Mouse (Mus musculus) WW6 (cell line): ENCODE results near the gene Dglucy.

Experiments used
- DNase-seq: peaks from one replicate; pipeline ENCODE4 v3.0.0-alpha.2; 2013; ENCODE audit warnings: low read depth, low spot score

Gene Dglucy

DNA sequence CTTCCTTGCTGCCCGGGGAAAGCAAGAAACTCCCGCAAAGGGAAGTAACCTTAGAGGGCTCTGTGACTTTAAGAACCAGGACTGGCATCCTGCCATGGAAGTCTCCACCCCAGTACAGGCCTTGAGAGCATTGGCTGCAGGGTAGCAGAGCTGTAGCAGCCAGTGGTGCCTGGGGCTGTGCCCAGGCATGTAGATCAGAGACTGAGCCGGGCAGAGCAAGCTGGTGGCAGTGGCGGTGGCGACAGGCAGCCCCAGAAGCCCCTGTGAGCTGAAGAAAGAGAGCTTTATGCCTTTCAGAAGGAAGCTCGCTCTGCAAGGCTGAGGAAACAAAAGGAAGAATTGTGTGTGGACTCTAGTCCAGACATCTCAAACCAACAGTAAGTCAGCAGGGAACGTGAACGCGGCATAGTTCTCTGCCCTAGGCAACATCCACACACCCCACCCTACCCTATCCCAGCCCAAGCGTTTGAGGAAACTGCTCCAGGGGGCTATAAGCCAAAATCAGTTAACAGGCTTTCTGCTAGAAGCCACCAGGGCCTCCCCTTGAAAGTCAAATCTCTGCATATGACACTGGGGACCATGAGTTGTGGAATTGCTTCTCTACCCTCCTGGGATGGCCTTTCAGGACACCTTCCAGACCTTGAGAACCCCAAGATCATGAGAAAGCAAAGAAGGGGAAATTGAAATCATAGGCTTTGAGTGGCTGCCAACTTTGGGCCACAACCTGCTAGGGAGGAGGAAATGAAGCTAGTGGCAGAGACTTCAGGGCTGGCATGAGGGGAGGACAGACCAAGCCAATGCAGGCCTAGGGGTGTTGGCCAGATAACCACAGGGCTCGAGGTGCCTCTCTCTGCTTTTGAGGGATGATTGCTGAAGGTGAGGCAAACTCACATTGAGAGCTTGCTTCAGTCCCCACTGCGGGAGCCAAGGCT lies at the start of gene Dglucy:
Dglucy (plus strand) TSS at position 124 of the 932 bp plus-strand sequence.
- no peak for DNase-seq

DNA sequence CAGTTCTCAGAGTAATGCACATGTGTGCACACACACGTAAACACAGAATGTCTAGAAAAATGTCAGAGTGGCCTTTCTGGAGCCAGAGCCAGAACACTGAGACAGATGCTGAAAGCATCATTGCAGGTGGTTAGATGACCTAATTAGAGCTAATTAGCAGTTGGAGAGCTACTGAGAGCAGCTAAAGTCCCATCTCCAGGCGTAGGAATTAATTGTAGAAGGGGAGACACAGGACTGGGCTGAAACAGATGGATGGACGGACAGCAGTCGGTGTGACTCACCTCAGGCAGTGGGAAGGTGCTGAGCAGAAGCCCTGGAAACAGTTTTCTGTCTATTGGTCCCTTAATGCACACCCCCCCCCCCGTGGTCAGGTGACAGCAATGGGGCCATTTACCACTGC lies 43.7 kb upstream of the Dglucy start:
- DNase-seq, result no peak

DNA sequence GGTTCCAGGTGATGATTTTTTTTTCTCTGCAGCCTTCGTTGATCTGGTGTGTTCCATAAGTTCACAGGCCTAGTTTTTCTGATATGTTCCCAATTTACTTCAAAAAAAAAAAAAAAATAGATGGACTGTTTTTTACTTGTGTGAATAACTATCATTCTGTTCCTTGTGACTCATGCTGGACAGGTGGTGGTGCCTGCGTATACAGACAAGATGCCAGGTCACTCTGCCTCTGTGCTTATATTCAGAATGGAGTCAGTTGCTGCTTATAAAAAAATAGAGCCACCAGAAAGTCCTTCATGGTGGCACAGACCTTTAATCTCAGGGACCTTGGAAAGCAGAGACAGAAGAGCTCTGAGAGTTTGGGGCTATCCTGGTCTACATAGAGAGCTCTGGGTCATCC lies 43.3 kb upstream of the Dglucy start:
- DNase-seq, result no peak

DNA sequence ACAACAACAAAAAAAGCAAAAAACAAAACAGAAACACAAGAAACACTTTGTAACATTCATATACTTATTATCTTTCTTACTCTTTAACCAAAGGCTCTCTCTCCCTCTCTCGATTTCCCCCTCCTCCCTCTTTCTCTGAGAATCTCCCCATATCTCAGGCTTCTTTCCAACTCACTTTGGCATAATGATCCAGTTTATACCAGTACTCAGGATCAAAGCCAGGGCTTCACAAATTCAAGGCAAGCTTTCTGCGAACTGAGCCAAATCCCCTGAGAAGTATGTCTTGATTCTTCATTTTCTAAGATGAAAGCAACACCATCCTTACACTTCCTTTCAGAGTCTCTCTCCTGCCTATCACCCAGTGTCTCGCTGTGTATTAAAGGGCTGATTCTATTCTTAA lies 40.4 kb upstream of the Dglucy start:
- no peak for DNase-seq

DNA sequence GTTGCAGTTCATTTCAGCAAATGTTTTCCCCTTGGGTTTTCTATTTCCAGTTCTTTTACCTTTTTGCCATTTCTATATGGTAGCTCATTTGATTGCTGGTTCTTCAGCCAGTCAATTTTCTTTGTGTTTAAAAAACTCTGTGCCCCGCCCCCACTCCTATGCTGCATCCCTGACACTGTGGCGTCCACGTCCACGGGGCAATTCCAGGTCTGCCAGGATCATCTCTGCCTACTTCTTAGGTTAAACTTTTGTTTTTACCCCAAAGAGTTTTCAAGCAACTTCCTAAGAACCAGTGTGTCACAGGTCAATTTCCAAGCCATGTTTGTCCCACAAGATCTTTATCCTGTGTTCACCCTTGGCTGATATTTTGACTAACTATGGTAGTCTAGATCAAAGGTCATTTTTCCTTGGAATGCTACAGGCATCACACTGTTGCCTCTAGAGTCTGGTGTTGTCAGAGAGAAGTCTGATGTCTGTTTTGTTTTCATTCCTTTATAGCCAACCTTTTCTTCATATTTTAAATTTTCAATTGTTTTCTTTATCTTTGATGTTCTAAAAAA lies 39.8 kb upstream of the Dglucy start:
- no peak for DNase-seq

DNA sequence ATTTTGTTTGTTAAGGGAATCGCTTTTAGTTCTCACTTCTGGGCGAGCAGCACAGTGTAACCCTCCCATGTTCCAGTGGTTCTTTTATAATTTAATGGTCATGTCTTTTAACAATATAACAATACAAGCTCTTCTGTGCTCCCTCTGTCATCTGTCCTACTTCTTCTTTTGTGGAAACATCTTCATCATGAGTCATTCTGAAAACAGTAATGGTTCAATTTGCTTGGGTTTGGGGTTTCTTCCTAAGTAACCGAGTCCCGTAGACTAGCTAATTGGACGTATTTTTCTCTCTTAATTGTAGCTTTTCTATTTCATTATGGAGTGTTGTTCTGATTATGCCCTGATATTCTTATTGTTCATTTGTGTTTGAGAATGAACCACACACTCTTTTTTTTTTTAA lies 38.5 kb upstream of the Dglucy start:
- DNase-seq, result no peak

DNA sequence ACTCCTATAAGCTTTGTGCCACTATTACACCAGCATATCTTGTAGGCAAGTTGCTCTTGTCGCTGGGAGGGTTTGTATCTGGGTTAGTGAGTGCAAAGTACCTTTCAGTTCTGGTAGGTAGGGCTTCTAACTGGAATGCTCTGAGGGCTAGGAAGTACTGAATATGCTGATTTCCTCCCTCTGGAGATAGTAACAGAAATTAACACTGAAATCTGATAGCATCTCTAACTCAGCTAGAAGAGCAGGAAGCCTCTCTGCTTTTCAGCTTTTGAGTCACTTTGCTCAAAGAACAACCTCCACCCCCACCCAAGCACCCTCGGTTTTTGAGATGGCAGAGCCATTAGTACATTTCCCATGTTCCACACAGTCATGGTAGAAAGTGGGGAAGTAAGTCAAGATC lies 36.4 kb upstream of the Dglucy start:
- DNase-seq, result no peak

DNA sequence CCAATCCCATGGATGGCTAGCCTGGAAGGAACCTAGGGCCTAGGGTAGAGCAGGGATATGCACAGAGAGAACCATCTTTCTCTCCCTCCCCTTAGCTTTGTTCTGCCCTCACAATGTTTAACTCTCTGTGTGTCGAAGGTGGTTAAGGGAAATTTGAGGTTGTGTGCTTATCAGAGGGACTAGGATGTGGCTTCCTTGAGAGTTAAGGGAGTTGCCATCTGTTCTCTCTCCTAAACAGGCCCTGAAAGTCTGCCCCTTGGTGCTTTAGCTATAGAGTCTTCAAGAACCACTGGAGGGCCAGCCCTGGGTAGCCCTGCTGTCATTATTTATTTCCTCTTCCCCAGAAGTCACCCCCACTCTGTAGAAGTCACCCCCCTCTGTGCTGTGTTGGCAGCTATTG lies 25.9 kb upstream of the Dglucy start:
- DNase-seq, result no peak

DNA sequence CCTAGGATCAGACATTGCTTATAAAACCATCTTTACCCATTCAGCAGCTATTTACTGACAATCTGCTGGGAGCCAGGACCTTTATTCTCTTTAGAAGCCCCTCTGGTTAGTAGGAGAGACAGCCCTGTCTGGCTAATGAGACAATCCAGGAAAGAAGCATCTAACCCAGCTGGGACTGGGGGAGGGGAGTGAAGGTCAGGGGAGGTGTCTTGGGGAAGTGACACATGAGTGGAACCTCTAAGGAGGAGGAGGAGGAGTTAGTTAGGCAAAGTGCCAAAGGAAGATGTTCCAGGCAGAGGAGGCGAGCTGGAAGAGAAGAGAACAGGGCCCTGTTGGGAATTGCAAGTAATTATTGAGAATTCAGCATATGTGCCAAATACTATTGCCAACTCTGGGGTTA lies 25.1 kb upstream of the Dglucy start:
- no peak for DNase-seq

DNA sequence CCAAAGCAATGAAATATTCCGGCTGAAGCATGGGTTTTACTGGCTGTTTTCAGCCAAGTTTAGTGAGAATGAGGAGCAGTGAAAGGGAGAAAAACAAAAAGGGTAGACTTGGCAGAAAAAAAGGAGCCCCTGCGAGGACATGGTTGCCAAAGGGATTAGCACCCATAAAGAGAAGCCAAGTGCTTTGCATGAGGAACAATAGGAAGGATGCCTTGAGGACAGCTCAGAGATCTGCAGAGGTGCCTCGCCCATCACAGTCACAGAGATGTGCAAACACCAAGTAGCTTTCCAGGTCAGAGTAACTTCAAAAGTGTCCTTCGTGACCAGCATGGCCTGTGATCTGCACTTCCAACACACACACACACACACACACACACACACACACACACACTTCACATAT lies 21.4 kb upstream of the Dglucy start:
- DNase-seq, result no peak

DNA sequence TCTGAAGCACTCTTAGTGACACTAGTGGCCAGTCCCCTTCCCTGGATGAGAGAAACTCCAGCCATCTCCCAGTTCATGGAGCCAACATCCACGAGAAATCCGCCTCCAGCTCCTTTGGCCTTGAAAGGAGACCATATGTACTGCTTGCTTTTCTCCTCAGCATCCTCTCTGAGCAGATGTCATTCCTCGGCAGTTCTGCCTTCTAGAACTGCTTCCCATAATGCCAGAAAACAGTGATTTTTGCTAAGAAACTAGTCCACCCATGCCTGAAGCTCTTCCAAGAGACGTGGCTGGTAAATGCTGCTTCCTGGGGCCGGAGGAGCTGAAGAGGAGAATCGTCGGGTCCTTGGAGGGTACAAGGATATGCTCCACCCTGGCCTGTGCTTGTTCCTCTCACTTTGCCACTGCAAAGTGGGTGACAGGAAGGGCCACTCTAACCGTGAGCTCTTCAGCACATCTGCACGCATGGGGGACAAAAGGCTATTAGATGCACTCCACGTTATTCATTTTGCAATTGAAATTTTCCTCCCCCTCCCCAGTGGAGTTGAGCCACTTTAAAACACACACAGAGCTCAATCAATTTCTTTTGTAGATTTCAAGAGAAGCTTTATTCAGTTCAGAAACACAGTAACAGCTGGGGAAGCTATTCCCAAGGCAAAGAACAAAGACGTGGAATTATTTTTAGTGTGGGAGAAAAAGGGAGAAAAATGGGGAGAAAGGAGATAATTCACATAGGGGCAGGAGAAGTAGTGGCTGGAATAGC lies 16.0 kb upstream of the Dglucy start:
- no peak for DNase-seq

DNA sequence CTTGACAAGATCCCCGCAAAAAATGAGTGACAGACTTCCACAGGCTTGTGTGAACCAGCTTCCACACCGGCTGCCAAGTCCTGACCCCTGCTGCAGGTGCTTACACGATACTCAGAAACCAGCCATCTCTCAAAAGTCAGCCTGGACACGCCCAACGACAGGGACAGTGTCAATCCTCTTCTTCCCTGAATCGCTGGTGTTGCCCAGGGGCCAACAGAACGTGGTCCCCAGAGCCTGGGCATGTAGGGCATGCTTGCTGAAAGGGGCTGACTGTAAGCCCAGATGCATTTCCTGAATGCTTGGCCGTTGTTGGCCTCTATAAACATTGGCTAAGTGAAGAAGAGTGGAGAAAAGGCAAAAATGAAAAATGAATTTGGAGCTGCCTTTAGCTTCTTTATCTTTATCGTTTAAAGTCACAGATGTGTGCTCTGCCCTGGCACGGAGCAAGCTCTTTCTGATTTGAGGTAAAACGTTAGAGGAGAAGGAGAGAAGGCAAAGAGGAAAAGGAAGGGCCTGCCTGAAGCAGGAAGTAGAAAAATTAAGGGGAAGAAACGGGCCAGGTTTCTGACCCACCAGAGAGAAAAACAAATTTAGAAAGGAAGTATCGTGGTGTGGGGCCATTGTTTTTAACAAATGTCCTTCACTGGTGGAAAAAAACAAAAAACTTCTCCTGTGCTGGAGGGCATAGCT lies 14.4 kb upstream of the Dglucy start:
- no peak for DNase-seq

DNA sequence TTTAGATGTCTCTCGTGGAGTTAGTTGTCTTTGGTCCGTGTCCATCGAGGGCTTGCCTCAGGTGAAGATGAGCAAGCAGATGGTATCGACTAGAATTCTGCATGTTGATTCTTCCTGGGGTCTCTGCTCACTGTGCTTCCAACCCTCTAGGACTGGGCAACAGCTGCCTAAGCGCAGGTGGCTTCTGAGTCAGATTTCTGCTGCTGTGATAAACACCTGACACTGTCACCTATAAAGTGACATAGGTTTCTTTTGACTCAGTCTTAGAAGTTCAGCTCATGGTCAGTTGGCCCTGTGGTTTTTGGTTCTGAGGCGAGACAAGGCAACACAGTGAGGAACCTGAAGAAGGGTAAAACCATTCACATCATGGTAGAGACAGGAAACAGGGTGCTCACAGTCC lies 9.0 kb upstream of the Dglucy start:
- DNase-seq, result no peak

DNA sequence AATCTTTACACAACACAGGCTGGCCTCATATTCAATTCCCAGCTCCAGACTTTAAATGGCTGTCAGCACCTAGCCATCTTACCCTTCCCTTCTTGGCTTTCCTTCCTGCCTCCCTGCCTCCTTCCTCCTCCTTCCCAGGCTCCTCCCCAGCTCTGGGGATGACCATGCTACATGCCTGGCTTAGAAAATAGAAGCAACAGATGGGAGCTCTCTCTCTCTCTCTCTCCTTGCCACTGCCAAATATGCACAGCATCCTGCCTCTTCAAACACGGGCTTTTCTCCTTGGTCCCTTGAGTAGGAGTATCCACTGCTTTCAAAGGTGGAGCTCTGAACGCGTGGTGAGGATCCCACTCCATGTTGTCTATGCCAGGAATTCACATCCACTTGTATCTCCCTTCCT lies 8.1 kb upstream of the Dglucy start:
- DNase-seq, result no peak

DNA sequence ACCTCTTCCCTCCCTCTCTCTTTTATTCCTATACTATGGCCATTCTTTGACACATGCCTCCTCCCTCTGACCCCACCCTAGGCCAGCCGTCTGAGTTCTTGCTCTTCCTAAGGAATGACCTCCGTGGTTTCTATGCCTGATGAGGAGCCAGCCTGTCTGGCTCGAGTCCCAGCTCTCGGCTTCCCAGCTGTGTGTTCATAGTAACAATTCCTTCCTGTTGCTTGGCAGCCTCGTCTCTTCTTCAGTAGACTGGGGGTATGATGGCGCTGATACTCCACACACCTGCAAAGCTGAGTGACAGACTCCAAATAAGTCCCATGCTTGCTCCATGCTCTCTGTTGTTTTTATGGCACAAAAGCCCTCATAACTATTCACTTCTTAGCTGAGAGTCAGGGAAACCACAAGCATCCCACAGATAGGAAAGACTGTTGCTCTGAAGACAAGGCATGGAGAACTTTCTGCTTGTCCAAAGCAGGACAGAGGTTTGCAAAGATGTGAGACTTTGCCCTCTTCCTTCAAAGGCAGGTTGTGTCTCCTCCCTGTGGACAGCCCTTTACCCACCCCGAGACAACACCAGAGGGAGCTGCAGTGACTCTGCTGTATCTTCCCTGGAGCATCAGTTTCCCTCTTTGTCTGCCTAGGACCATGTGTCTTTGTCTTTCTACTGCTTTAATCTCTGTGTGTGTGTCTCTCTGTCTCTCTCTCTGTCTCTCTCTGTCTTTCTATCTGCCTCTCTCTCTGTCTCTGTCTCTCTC lies 6.5 kb upstream of the Dglucy start:
- DNase-seq, result no peak

DNA sequence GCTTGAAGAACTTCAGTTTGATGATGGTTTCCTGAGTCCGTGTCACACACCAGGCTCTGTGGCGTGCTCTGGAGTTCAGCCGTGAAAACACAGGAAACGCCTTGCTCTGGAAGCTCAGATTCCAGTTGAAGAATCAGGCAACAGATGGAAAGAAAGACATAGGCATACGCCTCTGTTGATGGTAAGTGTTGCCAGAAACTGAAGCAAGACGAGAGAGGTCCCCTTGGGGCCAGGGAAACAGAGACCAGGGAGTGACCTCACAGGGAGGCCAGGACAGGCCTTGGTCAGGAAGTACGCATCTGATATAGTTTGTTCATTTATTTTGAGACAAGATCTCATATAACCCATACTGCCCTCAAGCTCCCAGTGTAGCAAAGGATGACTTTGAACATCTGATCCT lies 4.1 kb upstream of the Dglucy start:
- DNase-seq, result no peak

DNA sequence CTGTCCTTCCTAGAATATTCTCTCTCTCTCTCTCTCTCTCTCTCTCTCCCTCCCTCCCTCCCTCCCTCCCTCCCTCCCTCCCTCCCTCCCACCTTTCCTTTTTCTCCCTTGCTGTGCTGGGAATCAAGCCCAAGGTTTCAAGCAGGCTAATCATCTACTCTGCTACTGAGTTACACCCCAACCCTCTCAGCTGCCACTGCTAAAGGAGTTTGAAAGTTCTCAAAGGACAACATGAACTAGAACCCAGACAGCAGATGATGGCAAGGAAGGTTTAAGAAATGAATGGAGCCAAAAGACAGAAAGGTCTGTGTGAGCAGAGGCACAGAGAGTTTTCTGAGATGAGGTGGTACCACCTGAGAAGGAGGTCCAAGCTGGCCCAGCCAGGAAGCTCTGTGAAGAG lies 3.6 kb upstream of the Dglucy start:
- no peak for DNase-seq

DNA sequence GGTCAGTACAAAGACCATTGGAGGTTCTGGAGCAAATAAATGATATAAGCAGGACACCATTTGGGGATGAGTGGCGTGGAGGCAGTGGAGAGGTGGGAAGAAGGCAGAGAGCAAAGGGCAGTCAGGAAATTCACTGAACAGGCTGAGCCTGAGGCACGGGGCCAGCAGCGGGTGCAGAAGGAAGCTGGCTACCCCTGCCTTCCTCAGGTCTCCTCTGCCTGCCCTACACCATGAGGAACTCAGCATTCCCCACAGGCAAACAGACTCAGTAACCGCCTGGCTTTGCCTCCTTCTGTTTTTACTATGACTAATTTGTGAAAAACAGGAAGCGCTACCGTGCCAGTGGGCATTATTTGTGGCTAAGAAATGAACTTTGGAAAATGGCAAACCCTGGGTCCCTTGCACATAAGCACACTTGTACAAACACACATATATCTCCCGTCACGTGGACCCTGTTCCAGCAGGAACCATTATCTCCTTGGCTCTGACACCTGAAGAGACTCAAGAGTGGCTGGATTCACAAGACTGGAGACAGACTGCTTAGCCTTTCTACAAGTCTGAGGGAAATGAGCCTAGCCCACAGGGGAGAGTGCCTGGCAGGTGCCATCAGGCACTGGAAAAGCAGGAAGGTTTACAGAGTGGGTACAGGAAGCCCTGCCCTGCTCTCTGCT lies 2.8 kb upstream of the Dglucy start:
- DNase-seq, result no peak

DNA sequence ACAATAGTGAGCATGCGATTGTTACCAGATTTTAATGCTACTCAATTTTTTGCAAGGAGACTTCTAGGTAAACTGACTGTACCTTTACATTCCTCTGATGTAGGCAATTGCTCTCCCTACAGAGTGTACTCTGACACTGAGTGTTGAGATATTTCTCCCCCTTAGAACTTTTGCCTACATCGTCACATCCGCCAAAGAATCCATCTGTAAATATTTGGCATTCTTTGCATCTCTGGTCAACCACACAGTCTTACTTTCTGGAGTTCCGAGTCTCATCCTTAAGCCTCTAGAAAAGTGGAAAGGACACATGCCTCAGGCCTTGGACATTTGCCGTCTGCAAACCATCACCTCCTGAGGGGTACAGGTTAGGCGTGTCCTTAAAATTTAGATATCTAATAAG lies 1.9 kb upstream of the Dglucy start:
- DNase-seq, result no peak

DNA sequence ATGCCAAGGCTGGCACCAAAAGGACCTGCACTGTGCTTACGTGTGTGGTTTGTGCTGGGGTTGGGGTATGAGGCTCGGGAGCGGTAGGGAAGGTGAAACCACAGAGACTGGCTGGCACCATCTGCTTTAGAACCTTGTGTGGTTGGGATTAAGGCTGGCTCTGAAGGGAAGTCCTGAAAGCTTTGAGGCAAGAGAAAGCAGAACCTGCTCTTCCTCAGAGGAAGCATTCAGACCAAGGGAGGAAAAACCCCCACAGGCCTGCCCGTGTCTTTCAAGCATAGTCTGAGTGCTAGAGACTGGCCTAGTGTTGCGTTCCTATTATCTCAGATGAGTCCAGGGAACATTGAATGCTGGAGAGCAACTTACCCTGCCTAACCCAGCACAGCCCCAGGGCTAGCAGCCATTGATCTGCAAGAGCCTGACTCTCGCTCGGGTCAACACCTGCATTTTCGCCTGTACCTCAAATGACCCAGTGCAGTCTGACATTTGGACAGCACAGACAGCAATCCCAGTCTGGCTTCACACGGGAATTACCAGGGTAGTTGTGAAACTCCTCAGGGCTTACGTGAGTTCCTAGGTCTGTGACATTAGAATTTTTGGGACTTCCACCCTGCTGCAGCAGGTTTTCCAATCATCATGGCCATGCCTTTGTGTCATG lies 452 bp upstream of the Dglucy start:
- no peak for DNase-seq
